Mouse (Mus musculus) neural tube, postnatal 0 days (tissue): ENCODE data around the gene Gm1123. TPM values are rescaled to one million over a fixed set of nuclear protein-coding genes. Genes with fewer than 3 reads are reported as not detected.

Source experiments
- polyA plus RNA-seq: library from polyadenylated mRNA; unstranded; fragments of >200 nt; fragmentation: Nextera tagmentation; extraction: Ambion mirVana; gene quantifications from 2 replicates; pipeline ENCODE4 v1.2.1, GENCODE M21; 2015

Gene Gm1123
- 0.09 TPM in 1 of 2 replicates, not detected in the other for polyA plus RNA-seq

DNA sequence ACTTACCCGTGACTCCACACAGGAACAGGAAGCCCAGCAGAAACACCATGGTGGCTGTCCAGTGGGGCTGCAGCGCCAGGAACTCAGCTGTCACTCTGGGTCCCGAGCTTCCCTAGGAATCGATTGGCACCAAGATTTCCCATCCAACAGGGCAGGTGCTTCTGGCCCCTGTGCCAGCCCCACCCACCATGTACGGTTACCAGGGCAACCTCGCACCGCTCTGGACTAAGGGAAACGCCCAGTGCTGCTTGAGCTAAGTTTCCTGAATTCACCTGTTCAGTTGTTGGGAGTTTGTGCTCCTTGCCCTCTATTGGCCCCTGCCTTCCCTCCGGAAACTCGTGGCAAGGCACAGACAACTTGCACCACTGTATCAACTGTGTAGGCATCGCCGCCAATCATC is at the start of gene Gm1123:
Gm1123 (minus strand) TSS at position 141 of the 400 bp plus-strand sequence.

DNA sequence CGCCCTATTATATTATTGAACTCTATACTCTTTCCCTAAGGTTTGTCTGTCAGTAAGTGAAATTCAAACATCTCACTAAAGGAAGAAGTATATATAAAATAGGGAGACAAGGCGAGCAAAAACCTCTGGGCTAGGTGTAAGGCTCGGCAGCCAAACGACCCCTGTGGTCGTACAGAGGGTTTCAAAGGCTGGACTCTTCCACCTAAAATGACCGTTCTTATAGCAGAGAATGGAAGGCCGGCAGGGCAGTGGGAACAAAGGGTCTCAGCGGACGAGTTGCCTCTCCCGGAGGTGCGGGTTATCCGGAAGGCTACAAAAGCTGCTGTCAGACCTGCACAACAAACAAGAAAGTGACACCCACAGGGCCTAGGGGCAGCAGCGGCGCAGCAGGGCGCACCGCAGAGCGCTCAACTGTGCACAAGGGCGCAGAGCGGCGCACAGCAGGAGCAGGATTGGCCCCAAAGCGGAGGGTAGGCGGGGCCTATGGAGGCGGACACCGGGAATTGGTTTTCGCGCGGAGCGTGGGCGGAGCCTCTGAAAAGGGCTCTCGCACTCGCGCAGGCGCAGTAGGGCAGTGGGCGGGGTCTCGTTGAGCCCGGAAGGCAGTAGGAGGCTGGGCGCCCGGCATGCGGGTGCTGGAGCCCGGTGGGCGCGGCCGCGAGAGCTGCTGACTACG is 49.6 kb downstream of the Gm1123 start, which contains the start of gene Faim:
Faim (plus strand) TSS at position 574 of the 676 bp plus-strand sequence.

Other genes starting within 250 kb of the Gm1123 start
- gene Prr23a1, start 193.2 kb downstream of the Gm1123 start, polyA plus RNA-seq = 0.27 and 0.35 TPM in 2 replicates
- gene Prr23a2, start 179.2 kb downstream of the Gm1123 start, polyA plus RNA-seq = not detected in 2 replicates
- 0.08 TPM in 1 of 2 replicates, not detected in the other for gene Prr23a3, start 170.9 kb downstream of the Gm1123 start, polyA plus RNA-seq
- gene 7420426K07Rik, start 132.6 kb downstream of the Gm1123 start, polyA plus RNA-seq = not detected in 2 replicates
- gene Foxl2, start 80.4 kb downstream of the Gm1123 start, polyA plus RNA-seq = 0.65 and 0.81 TPM in 2 replicates
- gene Faim, start 49.3 kb downstream of the Gm1123 start, polyA plus RNA-seq = 113 and 122 TPM in 2 replicates
- gene Pik3cb, start 104.9 kb upstream of the Gm1123 start, polyA plus RNA-seq = 3.3 and 5.9 TPM in 2 replicates
- gene Faiml, start 201.5 kb upstream of the Gm1123 start, polyA plus RNA-seq = not detected in 2 replicates
- 39.1 and 45.0 TPM in 2 replicates for gene Cep70, start 207.7 kb upstream of the Gm1123 start, polyA plus RNA-seq